Mouse (Mus musculus) embryo, embryonic 11.5 days (tissue): ENCODE data around the gene Eif4g1.

Experiments
- DNase-seq: peaks from one replicate; pipeline ENCODE4 v3.0.0-alpha.2; 2012; ENCODE audit warnings: low read depth, low spot score

Gene Eif4g1

GRCm38 (mm10) chr16:20672965-20673705 lies 5.0 kb downstream of the Eif4g1 start:
- DNase-seq, result no peak

- DNase-seq, result no peak
Observed at GRCm38 (mm10) chr16:20673706-20674303, 5.7 kb downstream of the Eif4g1 start.

- DNase-seq, result no peak
Observed at GRCm38 (mm10) chr16:20675213-20675612, 7.1 kb downstream of the Eif4g1 start.

- no peak for DNase-seq
Observed at GRCm38 (mm10) chr16:20676702-20677101, 8.6 kb downstream of the Eif4g1 start.

GRCm38 (mm10) chr16:20677380-20677779 lies 9.3 kb downstream of the Eif4g1 start:
- no peak for DNase-seq

GRCm38 (mm10) chr16:20677974-20678675 lies 10.0 kb downstream of the Eif4g1 start:
- DNase-seq, result no peak

- no peak for DNase-seq
Observed at GRCm38 (mm10) chr16:20690774-20691173, 22.7 kb downstream of the Eif4g1 start.

- DNase-seq, result no peak
Observed at GRCm38 (mm10) chr16:20691617-20692016, 23.5 kb downstream of the Eif4g1 start.

GRCm38 (mm10) chr16:20692241-20692965 lies 24.3 kb downstream of the Eif4g1 start:
- DNase-seq, result no peak

- DNase-seq, result peak; percentile 85
Observed at GRCm38 (mm10) chr16:20693111-20693701, 25.1 kb downstream of the Eif4g1 start, which contains the start of gene Fam131a. Gene Fam131a, plus strand, starts transcription at chr16:20693241.

GRCm38 (mm10) chr16:20694781-20695180 lies 26.7 kb downstream of the Eif4g1 start:
- no peak for DNase-seq

GRCm38 (mm10) chr16:20695622-20696323 lies 27.7 kb downstream of the Eif4g1 start:
- DNase-seq, result no peak

- no peak for DNase-seq
Observed at GRCm38 (mm10) chr16:20699266-20699665, 31.2 kb downstream of the Eif4g1 start.

- DNase-seq, result no peak
Observed at GRCm38 (mm10) chr16:20700036-20700435, 31.9 kb downstream of the Eif4g1 start.

- DNase-seq, result no peak
Observed at GRCm38 (mm10) chr16:20701316-20701715, 33.2 kb downstream of the Eif4g1 start.

- no peak for DNase-seq
Observed at GRCm38 (mm10) chr16:20701729-20702521, 33.8 kb downstream of the Eif4g1 start.

- DNase-seq, result peak; percentile 63
Observed at GRCm38 (mm10) chr16:20702522-20702893, 34.4 kb downstream of the Eif4g1 start.

GRCm38 (mm10) chr16:20703071-20703470 lies 35.0 kb downstream of the Eif4g1 start:
- DNase-seq, result no peak

GRCm38 (mm10) chr16:20703699-20704400 lies 35.7 kb downstream of the Eif4g1 start:
- no peak for DNase-seq
